Mouse (Mus musculus) left cerebral cortex, postnatal 14 days (tissue): Measurements from ENCODE around the gene Cox4i1. TPM values are rescaled to one million over a fixed set of nuclear protein-coding genes. Genes with fewer than 3 reads are reported as not detected.

Experiments used
- DNase-seq, 2 experiments: peaks; one replicate each; pipeline ENCODE4 v3.0.0; 2021 to 2022; ENCODE audit warnings: low spot score in 2 of 2, mixed read lengths in 1 of 2
- intact Hi-C: fragments of 180-260 bp; cut with DNase I; formaldehyde crosslinking; loops from one replicate; pipeline ENCODE4 v1.15.1; 2025
- total RNA-seq, 2 experiments: library from RNA; stranded (reverse); gene quantifications; 2 replicates each; pipeline ENCODE4 v1.2.3; 2021

Cox4i1 gene
- total RNA-seq, 2 experiments from 2014 or later = 1,181 to 1,191 TPM

DNA sequence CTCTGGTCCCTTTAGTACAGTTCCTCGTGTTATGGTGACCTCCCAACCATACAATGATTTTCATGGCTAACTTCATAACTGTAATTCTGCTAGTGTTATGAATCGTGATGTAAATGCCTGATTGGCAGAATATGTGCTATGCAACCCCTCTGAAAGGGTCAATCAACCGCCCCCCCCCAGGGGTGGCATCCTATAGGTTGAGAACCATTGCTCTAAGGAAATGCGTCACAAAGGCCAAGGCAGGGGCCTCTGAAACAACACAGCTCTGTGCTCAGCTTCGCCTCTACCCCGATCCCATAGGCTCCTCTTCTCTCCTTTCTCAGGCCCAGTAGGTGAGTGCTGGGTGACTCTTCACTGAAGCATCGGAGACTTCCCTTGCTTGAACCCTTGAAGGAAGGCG is 17.6 kb downstream of the Cox4i1 start:
- no peak for DNase-seq
- intact Hi-C loops = no loop called here

- no peak for DNase-seq
- intact Hi-C loops = no loop called here
Measured at GRCm38 (mm10) chr8:120686051-120686450, 18.0 kb downstream of the Cox4i1 start.

DNA sequence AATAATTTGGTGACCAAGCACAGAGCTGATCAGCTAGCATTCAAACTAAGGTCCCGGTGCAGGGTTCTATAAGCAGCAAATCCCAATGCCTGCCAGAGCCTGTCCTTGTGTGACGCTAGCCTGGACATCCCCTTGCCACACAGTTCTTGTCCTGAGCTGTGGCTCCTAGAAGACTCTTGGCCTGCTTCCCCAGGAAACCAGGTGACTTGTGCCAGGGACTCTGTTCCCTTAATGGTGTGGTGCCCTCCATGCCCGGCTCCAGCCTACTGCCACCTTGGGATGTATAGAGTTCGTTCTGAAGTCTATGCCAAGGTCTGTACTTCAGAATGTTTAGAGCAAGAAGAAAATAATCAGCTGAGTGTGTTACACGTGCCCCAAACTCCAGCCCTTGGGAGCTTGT is 18.6 kb downstream of the Cox4i1 start:
- no peak for DNase-seq
- intact Hi-C loops = no loop called here

DNA sequence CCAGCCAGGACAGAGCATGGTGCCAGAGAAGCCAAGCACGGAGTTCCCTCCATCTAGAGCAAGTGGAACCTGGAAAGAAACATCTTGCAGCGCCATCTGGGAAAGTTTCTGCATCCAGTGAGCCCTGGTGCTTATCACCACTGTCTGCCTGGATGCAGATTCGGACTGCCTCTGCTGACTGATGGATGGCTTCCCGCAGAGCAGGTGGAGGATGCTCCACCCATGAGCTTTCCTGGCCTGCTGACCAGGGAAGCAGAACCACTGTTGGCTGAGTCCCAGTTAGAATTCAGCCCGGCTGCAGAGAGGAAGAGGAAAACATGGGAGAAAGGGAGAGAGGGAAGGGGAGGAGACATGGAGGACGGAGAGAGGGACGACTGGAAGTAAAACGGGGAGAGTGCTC is 19.8 kb downstream of the Cox4i1 start:
- intact Hi-C loops = no loop called here
- no peak for DNase-seq

DNA sequence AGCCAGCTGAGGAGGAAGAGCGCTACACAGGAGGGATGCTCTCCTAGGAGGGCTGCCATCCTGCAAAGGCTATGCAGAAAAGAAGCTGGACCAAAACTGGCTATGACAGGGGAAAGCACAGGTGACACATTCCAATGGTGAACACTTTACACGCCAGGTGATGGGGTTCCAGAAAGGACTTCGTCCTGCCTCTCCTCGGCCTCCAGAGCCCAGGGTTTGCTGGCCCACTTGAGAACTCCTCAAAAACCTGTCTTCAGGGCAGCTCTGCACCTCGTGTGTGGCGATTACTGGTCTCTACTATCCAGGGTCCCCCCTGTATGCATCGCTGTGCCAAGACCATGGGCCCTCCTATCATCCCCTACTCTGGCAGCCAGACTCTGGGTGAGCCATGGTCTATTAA is 20.5 kb downstream of the Cox4i1 start:
- intact Hi-C loops = no loop called here
- no peak for DNase-seq

DNA sequence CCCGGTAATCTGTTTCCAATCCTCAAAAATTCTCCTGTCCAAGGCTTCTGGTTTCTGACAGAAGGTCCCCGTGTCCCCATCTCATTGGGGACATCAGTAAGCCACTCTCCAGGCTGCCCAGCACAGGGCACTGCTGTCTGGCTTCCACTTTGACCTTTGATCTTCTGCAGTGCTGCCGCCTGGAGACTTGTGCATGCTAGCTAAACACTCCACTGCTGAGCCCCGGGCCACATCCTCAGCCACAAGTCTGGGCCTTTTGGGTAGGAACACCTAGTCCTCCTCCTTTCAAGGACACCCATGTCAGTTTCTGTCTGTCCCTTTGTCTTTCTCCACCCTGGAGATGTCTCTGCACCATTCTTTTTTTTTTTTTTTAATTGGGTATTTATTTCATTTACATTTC is 24.9 kb downstream of the Cox4i1 start:
- no peak for DNase-seq
- intact Hi-C loops = no loop called here

- intact Hi-C loops = no loop called here
- no peak for DNase-seq
Measured at GRCm38 (mm10) chr8:120693861-120694493, 26.0 kb downstream of the Cox4i1 start.

GRCm38 (mm10) chr8:120696401-120697153 is 28.6 kb downstream of the Cox4i1 start:
- intact Hi-C loops = no loop called here
- no peak for DNase-seq

DNA sequence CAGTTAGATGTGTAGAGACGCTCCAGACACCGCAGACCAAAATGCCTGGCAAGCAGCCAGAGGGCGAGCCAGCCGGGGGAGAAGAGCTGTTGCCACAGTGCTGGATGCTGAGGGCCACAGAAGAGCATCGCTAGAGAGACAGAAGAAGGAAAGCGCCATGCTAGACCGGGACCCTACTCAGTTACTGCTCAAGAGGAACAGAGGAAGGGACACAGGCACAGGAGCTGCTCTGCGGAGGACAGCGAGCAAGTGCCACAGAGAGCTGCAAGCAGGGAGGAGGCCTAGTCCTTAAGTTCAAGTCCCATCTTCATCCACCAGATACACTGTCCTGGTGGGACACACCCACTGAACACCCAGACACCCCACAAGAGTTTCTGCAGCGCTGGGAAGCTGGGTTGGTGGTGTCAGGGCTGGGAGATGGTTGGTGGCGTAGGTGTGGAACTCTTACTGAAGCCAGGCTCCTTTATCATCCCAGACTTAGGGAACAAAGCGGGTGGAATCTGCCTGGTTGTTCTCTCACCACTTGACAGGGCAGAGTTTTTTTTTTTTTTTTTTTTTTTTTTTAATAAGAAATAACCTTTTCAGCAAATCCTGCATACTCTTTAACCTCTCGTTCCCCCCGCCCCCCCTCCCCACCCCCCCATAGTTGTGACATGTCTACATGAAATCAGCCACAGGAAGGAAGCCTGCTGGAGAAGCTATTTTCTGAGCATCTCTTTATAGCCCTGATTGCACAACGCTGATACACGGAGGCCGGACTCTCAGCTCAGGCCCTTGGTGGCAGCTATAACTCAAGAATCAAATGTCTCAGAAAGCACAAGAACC is 29.3 kb downstream of the Cox4i1 start:
- intact Hi-C loops = no loop called here
- peak; percentile 45 to 56 for DNase-seq

GRCm38 (mm10) chr8:120697979-120698272 is 29.9 kb downstream of the Cox4i1 start:
- intact Hi-C loops = no loop called here
- DNase-seq = no peak

DNA sequence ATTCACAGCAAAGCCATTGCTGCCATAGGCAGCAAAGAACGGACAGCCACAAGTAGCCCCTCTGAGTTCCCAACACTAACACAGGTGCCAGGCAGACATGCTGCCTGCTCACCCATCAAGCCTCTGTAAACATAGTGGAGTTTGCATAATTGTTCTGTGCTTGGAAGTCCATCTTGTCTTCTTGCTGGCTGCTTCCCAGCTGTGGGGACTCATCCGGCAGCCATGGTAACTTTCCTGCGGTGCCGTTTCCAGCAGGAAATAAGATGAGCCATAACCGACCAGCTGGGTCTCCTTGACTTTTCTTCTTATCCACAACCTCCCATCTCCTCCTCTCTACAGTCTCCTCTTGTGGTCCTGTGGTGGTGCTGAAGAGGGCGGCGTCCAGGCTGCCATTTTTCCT is 30.4 kb downstream of the Cox4i1 start:
- DNase-seq = no peak
- intact Hi-C loops = no loop called here

DNA sequence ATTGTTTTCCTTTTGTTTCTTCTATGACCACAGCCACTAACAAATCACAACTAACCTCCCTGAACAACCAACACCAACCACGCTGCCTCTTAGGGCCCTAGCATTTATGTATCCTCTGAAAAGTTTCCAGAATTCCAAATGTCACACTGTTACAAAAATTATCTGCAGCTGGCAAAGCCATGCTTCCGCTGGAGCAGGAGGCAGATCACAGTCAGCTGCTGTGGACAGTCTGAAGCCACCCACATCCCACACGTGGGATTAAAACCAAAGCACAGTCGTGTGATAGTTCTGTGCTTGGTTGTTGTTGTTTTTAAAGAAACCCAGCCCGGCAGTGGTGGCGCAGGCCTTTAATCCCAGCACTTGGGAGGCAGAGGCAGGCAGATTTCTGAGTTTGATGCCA is 31.1 kb downstream of the Cox4i1 start:
- intact Hi-C loops = no loop called here
- no peak for DNase-seq

DNA sequence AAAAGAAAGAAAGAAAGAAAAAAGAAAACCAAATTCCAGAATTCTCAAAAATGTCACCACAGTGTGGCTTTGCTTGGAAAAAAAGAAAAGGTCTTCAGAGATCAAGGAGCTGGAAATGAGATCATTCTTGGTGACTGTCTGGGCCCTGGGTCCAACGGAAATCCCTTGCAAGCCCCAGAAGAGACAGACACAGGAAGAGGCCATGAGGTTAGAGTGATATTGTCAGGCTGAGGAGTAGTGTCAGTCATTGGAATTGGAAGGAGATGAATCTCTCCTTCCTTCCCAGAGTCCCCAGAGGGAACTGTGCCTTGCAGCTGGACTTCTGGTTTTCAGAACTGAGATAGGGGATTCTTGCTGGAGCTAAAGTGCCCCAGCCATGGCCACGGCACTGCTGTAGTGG is 31.5 kb downstream of the Cox4i1 start:
- intact Hi-C loops = no loop called here
- DNase-seq = no peak

DNA sequence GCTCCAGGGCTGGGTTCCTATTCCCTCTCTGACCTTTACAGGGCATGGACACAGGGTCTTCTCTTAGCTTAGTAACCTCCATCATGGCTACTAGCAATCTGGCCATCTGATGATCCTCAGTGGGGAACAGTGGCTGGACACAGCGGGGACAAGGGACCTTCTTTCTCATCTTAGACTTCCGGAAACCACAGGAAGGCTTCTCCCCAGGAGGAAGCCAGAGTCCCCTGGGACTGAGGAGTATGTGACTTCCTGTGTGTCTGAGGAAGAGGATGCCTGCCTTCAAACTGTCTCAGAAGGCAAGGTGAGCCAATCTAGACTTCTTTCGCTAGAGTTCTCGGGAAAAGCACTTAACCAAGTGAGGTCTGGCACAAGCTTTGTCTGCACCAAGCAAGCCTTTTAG is 32.0 kb downstream of the Cox4i1 start:
- no peak for DNase-seq
- intact Hi-C loops = no loop called here

GRCm38 (mm10) chr8:120701758-120702465 is 33.9 kb downstream of the Cox4i1 start:
- intact Hi-C loops = no loop called here
- DNase-seq = no peak

DNA sequence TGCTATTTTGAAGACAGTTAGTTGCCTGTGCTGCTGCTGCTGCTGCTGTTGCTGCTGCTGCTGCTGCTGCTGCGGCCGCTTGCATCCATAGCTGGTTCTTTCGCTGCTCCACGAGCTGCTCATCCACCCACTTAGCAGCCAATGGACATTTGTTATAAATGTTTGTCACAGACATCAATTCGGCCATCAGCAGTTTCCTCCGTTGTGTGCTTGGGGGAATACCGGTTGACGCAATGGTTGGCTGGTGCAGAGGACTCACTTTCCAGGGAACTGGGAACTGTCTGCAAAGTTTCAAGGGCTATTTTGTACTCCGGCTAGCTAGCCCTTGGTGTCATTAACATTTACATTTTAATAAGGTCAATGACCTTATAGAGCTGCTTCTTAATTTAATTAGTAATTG is 36.2 kb downstream of the Cox4i1 start:
- intact Hi-C loops = no loop called here
- DNase-seq = no peak

- no peak for DNase-seq
- intact Hi-C loops = no loop called here
Measured at GRCm38 (mm10) chr8:120705163-120705562, 37.1 kb downstream of the Cox4i1 start.

- intact Hi-C loops = no loop called here
- DNase-seq = no peak
Measured at GRCm38 (mm10) chr8:120706193-120706592, 38.2 kb downstream of the Cox4i1 start.

DNA sequence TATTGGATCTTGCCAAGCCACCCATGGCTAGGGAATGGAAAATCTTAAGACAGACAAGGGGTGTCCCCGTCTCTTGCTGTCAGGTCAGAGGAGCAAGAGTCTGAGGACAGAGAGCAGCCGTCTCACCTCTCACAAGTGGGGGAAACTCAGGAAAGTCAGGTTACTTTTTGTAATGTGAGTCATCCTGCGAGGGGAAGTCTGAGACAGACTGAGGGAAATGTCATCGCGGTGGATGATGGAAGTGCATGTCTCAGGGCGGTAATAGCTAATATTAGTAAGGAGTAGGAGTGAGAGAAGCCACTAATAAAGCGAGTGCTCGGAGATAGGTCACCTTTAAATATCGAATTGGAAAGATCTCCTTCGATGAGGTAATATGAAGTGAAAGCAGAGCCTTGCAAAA is 41.2 kb downstream of the Cox4i1 start:
- intact Hi-C loops = no loop called here
- DNase-seq = no peak

DNA sequence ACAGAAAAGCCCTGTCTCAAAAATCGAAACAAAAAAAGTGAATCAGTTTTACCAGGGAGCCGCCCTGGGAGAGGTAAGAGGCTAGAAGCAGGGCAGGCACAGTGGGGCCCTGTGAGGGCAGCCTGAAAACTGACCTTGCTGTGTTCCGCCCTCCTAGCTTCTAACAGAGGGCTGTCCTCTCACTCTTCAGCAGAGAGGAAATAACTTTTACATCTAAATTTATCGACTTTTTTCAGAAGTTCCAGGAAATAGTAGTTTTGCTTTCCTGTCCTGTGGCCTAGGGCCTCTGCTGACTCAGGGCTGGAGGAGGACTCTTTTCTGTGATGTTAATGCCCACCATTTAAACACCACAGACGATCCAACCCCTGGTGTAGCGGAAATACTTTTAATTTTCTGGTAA is 47.2 kb downstream of the Cox4i1 start:
- intact Hi-C loops = no loop called here
- DNase-seq = no peak
